Mouse (Mus musculus) liver, adult 2 months (tissue): ENCODE results near the gene Calhm1.

Experiments used
- CTCF ChIP-seq: fragments of 200-500 bp; IDR thresholded peaks from 2 replicates; pipeline ENCODE4 v1.5.1; 2011; ENCODE audit warnings: low read depth, low read length, control low read depth
- POLR2A ChIP-seq: fragments of 200-500 bp; IDR thresholded peaks from 2 replicates; pipeline ENCODE4 v1.6.1; 2011; ENCODE audit warnings: low read length, control low read depth; ENCODE audit not compliant: insufficient read depth; ENCODE audit errors: extremely low read depth

- TF ChIP-seq POLR2A = no peak
- no peak for TF ChIP-seq CTCF
Measured at GRCm38 (mm10) chr19:47176916-47177505, 33.0 kb upstream of the Calhm1 start.
